Mouse (Mus musculus): ENCODE measurements around the gene Nek1.

Nek1 gene

DNA sequence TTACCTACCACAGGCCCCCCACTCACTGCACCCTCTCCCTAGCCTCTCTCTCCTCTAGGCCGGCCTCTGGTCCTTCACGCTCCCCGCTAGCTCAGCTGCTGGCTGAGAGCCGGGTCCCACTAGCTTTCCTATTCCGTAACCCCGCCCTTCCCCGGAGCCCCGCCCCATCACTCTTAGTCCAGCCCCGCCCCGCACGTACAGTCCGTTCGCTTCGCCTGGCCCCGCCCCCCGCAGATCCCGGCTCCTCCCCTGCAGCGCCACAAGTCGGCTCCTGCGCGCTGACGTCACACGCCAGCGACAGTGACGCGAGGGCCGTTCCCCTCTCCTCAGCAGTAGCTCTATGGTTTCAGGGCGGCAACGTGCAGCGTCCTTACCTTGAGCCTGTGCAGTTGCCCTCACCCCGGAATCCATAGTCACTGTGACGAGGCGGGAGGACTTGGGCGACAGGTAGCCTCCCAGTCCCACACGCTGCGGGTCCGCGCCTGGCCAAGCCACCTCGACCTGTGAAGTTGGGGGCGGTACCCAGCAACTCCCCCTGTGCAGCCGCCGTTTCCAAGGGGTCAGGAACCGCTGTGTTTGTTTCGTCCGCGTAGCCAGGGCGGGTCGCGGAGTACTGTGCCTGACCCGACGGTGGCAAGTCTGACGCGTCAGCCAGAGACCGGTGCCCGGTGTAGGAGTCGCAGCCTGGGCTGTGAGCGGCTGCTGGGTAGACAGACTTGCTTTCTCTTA, at the start of gene Nek1:
Nek1 (plus strand) TSS at position 286 of the 729 bp plus-strand sequence.
- peak; percentile 91 for DNase-seq (ENCODE audit: low spot score)

DNA sequence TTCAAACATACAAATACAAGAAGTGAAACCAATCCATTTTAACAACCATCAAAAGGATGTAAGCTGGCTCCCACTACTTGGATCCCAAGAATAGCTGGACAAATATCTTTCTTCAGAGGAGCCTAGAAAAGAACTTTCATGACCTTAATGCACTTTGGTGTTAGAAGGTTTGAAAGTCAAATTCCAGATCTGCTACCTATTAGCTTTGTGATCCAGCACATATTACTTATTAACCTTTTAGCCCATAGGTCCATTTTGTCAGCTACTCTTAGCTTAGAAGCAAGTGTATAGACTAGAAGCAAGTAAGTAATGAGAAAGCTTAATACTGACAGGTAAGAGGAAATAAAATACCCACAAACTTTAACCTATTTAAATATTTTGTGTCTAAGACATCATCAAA, 45.5 kb upstream of the Nek1 start:
- DNase-seq (ENCODE audit: low spot score) = no peak

DNA sequence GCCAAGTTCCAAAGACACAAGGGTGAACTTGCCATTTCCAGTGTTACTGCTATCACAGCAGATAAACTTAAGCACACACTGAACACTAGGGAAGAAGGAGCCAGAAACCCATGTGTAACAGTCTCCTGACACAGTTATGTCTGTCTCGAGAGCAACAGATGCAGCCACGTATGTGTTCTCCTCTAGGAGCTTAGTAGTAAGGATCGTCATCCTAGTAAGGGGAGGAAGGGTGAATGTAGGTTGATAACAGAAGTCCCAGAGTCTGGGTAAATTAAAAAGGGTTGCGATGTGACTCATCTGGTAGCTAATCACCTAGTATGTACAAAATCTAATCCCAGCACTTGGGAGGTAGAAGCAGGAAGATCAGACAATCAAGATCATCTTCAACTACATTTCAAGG, 43.1 kb upstream of the Nek1 start:
- DNase-seq (ENCODE audit: low spot score) = no peak

DNA sequence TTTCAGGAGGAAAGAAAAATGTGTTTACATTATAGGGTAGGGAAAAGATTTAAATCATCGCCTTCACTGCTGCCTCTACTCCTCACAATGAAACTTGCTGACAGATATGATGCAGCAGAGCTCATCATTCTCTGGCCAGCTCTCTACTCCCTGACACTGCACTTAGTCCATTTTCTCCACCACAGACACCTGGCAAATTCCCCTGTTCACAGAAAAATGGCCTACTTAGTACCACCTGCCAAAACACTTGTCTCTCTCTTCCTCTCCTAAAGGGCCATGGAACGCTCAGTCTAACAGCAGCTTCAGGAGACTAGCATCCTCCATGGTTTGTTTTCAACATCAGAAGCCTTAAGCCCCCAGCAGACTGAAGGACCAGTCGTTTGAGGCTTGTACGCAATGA, 41.7 kb upstream of the Nek1 start:
- DNase-seq (ENCODE audit: low spot score) = no peak

DNA sequence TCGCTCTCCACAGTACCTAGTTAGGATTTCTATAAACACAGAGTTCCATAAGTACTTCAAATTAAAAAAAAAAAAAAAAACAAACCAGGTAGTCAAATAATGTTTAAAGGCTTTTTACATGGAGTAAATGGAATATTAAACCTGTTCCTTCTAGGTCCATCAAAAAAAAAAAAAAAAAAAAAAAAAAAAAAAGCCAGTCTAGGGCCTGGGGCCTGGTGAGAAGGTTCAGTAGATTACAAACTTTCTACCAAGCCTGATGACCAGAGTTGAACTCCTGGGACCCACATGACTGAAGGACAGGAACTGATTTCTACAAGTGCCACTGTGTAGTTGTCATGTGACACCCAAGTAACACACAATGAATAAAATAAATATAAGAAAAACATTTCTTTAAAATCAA, 41.2 kb upstream of the Nek1 start:
- DNase-seq (ENCODE audit: low spot score) = no peak

DNA sequence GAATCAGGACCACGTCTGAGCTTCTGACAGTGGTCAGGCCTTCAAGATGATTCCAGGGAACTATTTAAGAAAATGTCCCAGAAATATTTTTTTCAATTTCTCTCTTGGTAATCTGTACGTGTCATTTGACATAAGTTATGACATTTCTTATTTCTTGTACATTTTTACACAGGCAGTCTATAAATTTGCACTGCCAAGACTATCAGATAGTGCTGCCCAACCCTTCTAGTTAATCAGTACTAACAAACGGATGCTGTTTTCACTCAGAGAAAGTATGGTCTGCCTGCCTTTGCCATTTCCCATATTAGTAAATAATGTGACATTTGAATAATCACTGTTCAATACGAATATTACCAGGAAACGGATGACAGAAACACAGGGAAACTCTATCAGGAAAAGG, 40.2 kb upstream of the Nek1 start:
- DNase-seq (ENCODE audit: low spot score) = no peak

DNA sequence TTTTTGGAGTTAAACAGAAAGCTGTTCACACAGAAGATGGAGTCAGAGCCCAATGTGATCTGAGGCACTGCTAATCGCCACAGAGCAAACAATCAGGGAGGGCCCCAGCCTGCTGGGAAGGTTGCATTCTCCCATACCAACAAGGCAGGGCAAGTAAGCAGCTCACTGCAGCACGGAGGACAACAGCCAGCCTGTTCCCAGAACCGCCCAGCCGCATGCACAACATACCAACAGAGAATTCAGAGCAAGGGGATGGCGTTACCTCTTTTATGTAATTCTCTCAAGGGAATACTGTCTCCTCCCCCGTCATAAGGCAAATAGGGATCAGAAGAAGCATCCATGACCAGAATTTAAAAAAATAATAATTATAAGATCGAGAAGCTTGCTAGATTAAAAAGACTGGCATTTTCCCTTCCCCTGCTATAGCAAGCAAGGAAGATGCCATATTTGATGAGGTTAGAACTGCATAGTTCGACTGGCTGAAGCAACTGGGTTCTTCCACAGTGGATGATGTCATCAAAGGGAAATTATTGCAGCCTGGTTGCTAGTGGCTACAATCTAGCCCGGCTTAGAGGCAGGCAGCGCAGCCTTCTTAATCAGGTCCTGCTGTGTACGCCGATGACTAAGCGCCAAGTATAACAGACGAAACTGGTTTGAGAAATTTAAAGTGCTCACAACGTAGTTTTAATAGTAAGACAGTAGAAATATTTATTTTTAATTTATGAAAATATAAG, 38.5 kb upstream of the Nek1 start:
- peak; percentile 73 for DNase-seq (ENCODE audit: low spot score)

DNA sequence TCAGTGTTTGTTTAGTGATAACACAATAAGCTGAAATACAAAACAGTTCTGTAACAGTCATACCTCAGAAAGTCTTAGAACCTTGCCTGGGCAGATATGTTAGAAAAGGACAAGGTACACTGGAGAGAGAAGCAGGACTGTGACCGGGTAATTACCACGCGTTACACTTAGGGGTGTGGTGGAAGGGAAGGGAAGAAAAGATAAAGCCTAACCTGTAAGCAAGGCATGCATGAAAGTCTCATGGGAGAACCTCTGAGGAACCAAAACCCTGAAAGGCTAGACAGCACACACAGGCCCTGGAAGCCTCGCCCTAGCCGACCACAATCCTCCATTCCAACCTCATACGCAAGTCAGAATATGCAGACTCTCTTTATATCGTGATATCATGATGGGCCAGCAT, 36.1 kb upstream of the Nek1 start:
- DNase-seq (ENCODE audit: low spot score) = no peak

DNA sequence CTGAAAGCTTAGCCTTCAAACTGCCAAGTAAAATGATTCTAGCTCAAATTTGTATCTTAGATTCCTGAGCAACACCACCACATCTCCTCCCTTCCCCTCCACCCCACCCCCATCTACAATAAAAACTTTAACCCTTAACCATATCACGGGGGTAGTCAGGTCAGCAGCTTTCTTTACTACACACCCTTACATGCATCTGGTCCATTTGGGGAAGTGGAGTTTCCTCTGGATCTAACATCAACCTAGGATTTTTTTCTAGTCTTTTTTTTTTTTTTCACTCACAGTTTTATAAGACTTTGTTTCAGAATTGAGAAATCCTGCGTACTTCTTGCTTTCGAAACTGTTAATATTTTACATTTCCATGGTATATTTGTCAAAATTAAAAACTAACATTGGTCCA, 30.2 kb upstream of the Nek1 start:
- no peak for DNase-seq (ENCODE audit: low spot score)

DNA sequence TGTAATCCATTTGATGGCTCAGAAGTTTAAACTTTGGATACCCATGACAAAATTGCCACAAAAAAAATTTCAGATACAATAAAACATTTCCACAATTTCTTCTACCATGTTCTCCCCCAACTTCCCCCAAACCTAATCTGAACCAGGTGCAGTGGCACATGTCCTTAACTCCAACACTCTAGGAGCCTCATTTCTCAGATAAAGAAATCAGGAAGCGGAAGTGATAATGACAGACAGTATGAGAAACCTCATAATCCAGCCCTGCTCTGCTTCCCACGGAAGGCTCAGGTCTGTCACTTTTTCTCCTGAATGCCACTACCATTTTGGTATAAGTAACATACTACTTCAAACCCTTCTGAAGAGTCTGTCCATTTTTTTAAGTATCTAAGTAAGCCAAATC, 29.1 kb upstream of the Nek1 start:
- DNase-seq (ENCODE audit: low spot score) = no peak

DNA sequence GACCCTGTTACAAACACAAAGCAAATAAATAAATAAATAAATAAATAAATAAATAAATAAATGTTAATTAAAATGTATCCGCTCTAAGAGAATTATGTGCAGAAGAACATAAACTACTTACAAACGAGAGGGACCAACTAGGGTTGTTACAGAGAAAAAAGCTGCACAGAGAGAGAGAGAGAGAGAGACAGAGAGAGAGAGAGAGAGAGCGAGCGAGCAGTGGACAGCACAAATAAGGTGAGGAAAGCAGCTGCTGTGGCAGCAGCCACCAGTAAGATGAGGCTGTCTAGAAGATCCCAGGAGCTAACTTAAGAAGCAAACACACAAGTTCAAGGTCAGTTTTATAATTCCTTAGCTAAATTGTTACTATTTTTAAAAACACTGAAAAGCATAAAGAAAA, 28.5 kb upstream of the Nek1 start:
- DNase-seq (ENCODE audit: low spot score) = no peak

DNA sequence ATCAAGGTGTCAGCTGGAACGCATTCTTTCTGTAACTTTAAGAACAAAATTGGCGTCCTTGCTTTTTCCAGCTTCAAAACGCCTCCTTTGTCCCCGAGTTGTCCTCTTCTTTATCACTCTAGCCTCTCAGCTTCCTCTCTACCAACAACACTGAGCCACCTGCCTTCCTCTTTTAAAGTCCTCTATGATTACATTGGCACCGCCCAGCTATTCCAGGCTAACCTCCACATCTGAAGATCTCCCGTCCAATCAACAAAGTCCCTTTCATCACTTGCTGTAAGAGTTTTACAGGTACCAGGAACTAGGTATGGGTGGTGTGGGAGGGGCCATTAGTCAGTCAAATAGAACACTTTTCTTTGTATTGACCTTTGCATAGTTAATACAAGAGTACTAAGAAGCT, 27.7 kb upstream of the Nek1 start:
- DNase-seq (ENCODE audit: low spot score) = no peak

DNA sequence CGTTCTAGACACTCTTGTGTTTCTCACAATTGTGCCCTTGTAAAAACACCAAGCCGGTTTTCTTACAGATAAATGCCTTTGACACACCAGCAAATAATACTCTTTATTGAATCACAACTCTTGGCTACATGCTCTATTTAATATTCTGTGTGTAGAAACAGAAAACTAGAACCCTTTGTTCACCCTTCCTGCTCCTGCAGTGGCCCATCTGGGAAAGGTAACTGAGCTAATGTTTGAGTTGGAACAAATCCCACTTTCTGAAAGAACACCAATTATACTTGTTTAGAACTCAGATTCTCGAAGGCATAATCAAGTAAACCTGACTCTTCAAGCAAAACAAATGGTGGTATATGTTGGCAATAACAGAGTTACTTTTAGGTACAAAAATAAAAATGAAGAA, 27.3 kb upstream of the Nek1 start:
- no peak for DNase-seq (ENCODE audit: low spot score)

DNA sequence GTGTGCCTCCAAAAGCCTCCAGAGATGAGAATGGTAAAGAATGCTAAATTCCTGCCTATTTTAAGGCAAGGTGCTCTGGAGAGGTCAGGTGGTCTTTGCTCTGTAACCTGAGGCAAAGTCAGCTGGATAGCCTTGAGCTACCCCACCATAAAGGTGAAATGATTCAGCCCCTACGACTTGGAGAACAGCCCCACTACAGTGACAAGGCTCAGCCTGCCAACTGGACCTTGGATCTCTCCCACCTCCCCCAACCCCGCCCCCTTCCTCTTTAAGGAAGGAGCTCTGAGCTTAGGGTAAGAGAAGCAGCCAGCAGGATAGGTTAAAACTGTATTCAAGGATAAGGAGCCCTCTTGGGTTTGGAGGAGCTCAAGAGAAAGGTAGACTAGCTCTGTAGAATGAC, 23.9 kb upstream of the Nek1 start:
- DNase-seq (ENCODE audit: low spot score) = no peak

DNA sequence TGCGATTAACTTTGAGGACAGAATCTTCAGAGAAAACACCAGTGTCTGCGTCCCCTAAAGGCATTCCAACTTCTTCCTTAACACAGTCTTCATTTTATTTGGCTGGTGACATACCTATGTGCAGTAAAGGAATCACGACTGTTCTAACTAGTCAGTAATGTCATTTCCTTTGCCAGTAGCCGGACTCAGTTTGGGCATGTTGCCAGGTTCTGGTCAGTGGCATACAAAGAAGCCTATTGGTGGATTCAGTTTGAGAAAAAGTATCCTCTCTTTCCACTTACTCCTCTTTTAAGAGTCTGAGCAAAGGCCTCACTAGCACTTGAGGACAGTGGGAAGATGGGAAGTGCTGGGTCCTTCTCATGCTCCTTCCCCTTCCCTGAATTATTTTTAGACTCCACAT, 21.2 kb upstream of the Nek1 start:
- DNase-seq (ENCODE audit: low spot score) = no peak

DNA sequence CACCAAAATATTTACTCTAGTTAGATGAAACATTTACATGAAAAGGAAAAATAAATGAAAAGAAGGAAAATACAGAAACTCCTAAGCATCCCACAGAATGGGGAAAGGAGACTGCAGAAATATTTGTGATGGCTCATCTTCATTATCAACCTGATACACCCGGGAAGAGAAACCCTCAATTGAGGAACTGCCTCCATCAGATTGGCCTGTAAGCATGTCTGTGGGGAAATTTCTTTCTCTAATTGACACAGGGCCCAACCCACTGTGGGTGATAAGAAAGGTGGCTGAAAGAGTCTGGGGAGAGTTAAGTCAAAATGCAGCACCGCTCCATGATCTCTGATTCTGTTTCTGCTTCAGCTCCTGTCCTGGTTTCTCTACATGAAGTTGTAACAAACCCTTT, 19.5 kb upstream of the Nek1 start:
- DNase-seq (ENCODE audit: low spot score) = no peak

DNA sequence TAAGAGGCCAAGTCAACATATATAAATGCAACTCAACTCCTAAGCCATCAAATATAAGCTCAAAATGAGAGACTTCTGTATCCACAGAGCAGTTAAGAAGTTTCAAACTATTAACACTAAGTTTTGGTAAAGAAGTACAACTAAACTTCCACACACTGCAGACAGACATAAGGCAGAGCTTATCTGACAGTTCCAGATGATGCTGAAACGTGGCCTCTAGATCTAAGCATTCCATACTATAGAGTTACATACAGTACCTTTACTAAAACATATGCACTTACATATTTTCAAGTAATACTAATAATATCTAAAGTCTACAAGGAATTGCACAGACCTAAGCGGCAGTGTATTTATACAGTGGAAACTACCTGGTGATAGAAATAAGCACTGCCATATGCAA, 18.2 kb upstream of the Nek1 start:
- no peak for DNase-seq (ENCODE audit: low spot score)

DNA sequence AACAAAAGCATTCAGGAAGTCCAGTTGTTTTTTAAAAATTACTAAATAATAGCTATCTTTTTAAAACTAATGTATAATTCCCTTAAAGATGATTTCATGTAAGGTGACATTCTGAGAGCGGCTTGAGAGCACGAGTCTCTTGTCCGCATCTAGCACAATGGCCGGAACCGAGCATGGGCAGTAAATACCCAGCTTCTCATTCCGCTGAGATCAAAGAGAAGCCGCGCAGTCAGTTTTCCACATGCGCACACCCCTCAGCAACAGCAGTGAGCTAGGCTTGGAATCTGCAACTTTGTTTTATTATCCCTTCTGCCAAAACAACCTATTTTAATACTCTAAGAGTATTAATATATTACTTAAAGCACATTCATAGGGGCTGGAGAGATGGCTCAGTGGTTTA, 16.2 kb upstream of the Nek1 start:
- DNase-seq (ENCODE audit: low spot score) = no peak

DNA sequence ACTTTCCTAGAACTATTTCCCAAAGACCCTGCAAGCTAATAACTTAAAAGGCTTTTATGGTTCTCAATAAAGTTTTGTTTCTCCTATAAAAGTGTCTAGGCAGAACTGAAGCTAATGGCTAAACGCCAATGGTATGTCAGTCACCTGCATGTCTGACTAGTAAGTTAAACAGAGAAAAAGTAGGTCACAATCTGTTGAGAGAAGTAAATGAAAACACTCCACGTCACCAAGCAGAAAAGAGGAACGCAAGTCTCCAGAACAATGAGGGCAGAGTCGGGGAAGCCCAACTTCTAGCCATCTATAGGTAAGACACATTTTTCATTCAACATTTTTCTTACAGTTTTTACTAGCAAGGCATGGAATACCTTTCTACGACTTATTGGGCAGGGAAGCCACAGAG, 14.5 kb upstream of the Nek1 start:
- DNase-seq (ENCODE audit: low spot score) = no peak

DNA sequence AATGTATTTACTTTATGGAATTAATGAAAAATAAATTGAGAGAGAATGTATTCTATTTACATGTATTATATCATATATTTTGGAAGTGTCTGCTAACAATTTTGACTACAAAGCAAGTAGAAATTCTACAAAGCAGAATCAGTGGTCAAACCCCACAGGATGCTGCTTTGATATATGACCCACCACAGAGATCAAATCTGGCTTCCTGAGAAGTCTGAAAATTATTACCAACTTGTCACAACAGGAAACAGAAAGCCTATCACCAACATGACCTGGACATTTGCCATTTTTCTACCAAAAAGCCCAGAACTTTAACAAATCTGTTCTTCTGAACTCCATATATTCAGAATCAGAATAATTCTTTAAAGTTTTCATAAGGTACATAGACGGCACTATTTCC, 11.6 kb upstream of the Nek1 start:
- no peak for DNase-seq (ENCODE audit: low spot score)

DNA sequence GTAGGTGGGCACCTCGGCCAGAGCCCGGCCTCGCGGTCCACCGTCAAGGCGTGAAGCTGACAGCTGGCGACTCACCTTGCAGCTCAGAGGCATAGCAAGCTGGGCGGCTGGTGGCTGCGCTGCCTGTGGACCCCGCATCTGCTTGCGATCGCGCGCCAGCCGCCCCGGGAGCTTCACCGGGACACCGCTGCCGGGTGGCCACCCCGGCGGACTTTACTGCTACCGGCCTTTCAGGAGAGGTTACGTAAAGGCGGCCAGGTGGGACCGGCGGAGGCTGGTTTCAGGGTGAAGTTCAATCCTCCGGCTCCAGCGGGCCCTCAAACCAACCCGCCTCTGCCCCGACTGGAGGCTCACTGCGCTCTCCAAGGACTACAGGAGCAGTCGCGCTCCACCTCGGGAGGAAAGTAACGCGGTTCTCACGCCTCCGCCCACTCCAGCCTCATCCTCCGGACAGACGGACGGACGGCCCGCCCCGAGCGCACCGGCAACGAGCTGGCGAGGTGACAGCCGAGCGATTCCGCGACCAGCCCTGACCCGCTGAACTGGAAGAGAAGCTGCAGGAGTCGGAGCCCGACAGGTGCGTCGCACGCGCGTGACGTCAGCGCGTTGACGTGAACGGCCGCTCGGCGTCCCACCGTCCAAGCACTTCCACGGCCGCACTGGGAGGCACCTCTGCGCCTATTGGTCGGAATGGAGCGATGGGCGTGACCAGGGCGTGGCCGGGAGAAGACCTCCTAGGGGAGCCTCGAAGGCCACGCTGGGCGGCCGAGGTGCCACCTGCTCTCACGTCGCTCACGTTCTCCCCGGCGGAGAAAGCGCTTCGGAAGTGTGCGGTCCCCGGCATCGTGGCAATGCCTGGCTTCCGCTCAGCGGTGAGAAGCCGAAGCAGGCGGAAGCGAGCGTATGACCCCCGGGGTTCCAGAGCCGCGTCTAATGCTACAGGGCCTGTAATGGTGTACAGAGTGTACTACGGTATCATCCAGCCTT, 10.0 kb upstream of the Nek1 start, which contains the start of gene Clcn3:
Clcn3 (minus strand) TSS at position 600 of the 987 bp plus-strand sequence.
- peak; percentile 88 for DNase-seq (ENCODE audit: low spot score)

DNA sequence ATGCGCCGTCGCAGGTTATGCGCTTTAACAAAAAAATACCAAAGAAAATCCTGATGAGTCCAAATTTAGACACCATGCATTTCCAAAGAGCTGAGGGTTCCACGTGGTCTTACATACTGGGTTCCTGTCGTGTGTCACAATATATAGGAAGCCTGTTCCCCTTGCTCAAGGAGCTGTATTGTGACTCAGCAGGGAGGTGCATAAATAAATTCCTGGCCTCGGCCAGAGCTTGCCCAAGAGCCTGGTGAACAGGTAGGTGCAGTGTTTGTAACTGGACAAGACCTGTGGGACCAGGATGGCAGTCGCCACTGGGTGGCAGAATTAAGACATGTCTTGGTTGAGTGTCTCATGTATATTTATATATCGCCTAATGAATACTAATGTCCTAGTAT, 9.3 kb upstream of the Nek1 start:
- DNase-seq (ENCODE audit: low spot score) = peak; percentile 50
